Mouse (Mus musculus) urinary bladder, postnatal 25 days (tissue): ENCODE measurements around the gene Slc12a7.

Experiments used
- DNase-seq: peaks from one replicate; pipeline ENCODE4 v3.0.0; 2022; ENCODE audit warnings: low spot score

Gene Slc12a7

GRCm38 (mm10) chr13:73763439-73764255, 30.8 kb downstream of the Slc12a7 start:
- peak; percentile 91 for DNase-seq

- no peak for DNase-seq
Measured at GRCm38 (mm10) chr13:73764256-73764775, 31.4 kb downstream of the Slc12a7 start.

GRCm38 (mm10) chr13:73765393-73765792, 32.5 kb downstream of the Slc12a7 start:
- no peak for DNase-seq

- DNase-seq: no peak
Measured at GRCm38 (mm10) chr13:73767224-73767623, 34.3 kb downstream of the Slc12a7 start.

- no peak for DNase-seq
Measured at GRCm38 (mm10) chr13:73767754-73768153, 34.9 kb downstream of the Slc12a7 start.

- DNase-seq: no peak
Measured at GRCm38 (mm10) chr13:73768311-73768710, 35.4 kb downstream of the Slc12a7 start.

GRCm38 (mm10) chr13:73769916-73770682, 37.2 kb downstream of the Slc12a7 start:
- no peak for DNase-seq

- no peak for DNase-seq
Measured at GRCm38 (mm10) chr13:73771131-73771530, 38.2 kb downstream of the Slc12a7 start.

- DNase-seq: no peak
Measured at GRCm38 (mm10) chr13:73772655-73773054, 39.8 kb downstream of the Slc12a7 start.

- DNase-seq: no peak
Measured at GRCm38 (mm10) chr13:73773519-73774205, 40.8 kb downstream of the Slc12a7 start.

GRCm38 (mm10) chr13:73775786-73776185, 42.9 kb downstream of the Slc12a7 start:
- DNase-seq: no peak

- no peak for DNase-seq
Measured at GRCm38 (mm10) chr13:73777578-73777977, 44.7 kb downstream of the Slc12a7 start.

GRCm38 (mm10) chr13:73782486-73782885, 49.6 kb downstream of the Slc12a7 start:
- DNase-seq: no peak

GRCm38 (mm10) chr13:73792176-73792575, 59.3 kb downstream of the Slc12a7 start:
- no peak for DNase-seq

- DNase-seq: no peak
Measured at GRCm38 (mm10) chr13:73793171-73793570, 60.3 kb downstream of the Slc12a7 start.

- DNase-seq: no peak
Measured at GRCm38 (mm10) chr13:73799110-73799509, 66.2 kb downstream of the Slc12a7 start.

- DNase-seq: peak; percentile 34
Measured at GRCm38 (mm10) chr13:73803450-73804178, 70.7 kb downstream of the Slc12a7 start.

GRCm38 (mm10) chr13:73804914-73805313, 72.0 kb downstream of the Slc12a7 start:
- DNase-seq: no peak

GRCm38 (mm10) chr13:73812936-73813335, 80.0 kb downstream of the Slc12a7 start:
- no peak for DNase-seq

- DNase-seq: no peak
Measured at GRCm38 (mm10) chr13:73814181-73814580, 81.3 kb downstream of the Slc12a7 start.

- DNase-seq: no peak
Measured at GRCm38 (mm10) chr13:73816338-73816737, 83.4 kb downstream of the Slc12a7 start.

- DNase-seq: no peak
Measured at GRCm38 (mm10) chr13:73818921-73819320, 86.0 kb downstream of the Slc12a7 start.
